In genomic region chr14:102934878-102935277, GRCm38 (mm10) we compare ENCODE assay signal across 30 mouse cellular contexts. TPM values are rescaled to one million over a fixed set of nuclear protein-coding genes. Genes with fewer than 3 reads are reported as not detected.
DNase-seq lines count a peak whose midpoint lies in the region; ATAC-seq and TF ChIP-seq lines count a peak whose summit lies in the region.
"Had no signal": no experiment of that assay in that cellular context is flagged by ENCODE, and none has a peak within 500 bp of the region (broad histone marks: within the 10 kb centered on the region; RNA-seq: fewer than 3 reads in every experiment).

No protein-coding gene starts in this region.

- no peak overlapping the region for H3K4me3 ChIP-seq in intestine, embryonic 14.5 days (ENCODE audit: low read depth, low read length)
- H3K4me3 ChIP-seq in intestine, postnatal 0 days (ENCODE audit: low read depth, low read length) = no peak overlapping the region
- H3K4me3 ChIP-seq: gastrocnemius, adult 2 months; hindbrain, embryonic 12.5 days; limb, embryonic 12.5 days; liver, embryonic 12.5 days had no signal

- intact Hi-C loops in left cerebral cortex, postnatal 25 days (cut with DNase I) = no loop called here

- H3K36me3 ChIP-seq in intestine, embryonic 14.5 days (ENCODE audit: control insufficient read depth, insufficient read depth, low read length) = no peaks in the 10 kb centered on the region
- H3K36me3 ChIP-seq in intestine, postnatal 0 days (ENCODE audit: control insufficient read depth, insufficient read depth) = no peaks in the 10 kb centered on the region
- H3K36me3 ChIP-seq: hindbrain, embryonic 12.5 days; limb, embryonic 12.5 days; liver, embryonic 12.5 days had no signal

- no peaks in the 10 kb centered on the region for H3K9me3 ChIP-seq in intestine, embryonic 14.5 days (ENCODE audit: control insufficient read depth, low read length)
- no peaks in the 10 kb centered on the region for H3K9me3 ChIP-seq in intestine, postnatal 0 days (ENCODE audit: control insufficient read depth)
- H3K9me3 ChIP-seq: hindbrain, embryonic 12.5 days; limb, embryonic 12.5 days; liver, embryonic 12.5 days had no signal

- H3K4me2 ChIP-seq in intestine, embryonic 14.5 days (ENCODE audit: low read length) = no peak overlapping the region
- H3K4me2 ChIP-seq in intestine, postnatal 0 days (replicated peaks; ENCODE audit: low read depth) = no peak overlapping the region
- H3K4me2 ChIP-seq: heart, embryonic 11.5 days; hindbrain, embryonic 12.5 days; limb, embryonic 12.5 days; liver, embryonic 12.5 days; midbrain, embryonic 11.5 days had no signal

- TF ChIP-seq CTCF in intestine, postnatal 0 days (IDR thresholded peaks at IDR 0.05; ENCODE audit: low read depth) = no peak

- 73% methylated on average over 2 of the region's 2 CpGs for WGBS in intestine, embryonic 14.5 days
- 79% methylated on average over 2 of the region's 2 CpGs for WGBS in intestine, postnatal 0 days

- no peak overlapping the region for H3K9ac ChIP-seq in intestine, embryonic 14.5 days (ENCODE audit: low read length)
- no peak overlapping the region for H3K9ac ChIP-seq in intestine, postnatal 0 days (ENCODE audit: low read depth, low read length)
- H3K9ac ChIP-seq: hindbrain, embryonic 12.5 days; limb, embryonic 12.5 days; liver, embryonic 12.5 days; liver, postnatal 0 days had no signal

- H3K27me3 ChIP-seq in intestine, embryonic 14.5 days (replicated peaks; ENCODE audit: control insufficient read depth, insufficient read depth, low read length) = no peaks in the 10 kb centered on the region
- no peaks in the 10 kb centered on the region for H3K27me3 ChIP-seq in intestine, postnatal 0 days (replicated peaks; ENCODE audit: control insufficient read depth, insufficient read depth, low read length)
- H3K27me3 ChIP-seq: hindbrain, embryonic 12.5 days; limb, embryonic 12.5 days; liver, embryonic 12.5 days had no signal

- no peaks in the 10 kb centered on the region for H3K4me1 ChIP-seq in intestine, embryonic 14.5 days (replicated peaks; ENCODE audit: control insufficient read depth, insufficient read depth, low read length)
- no peaks in the 10 kb centered on the region for H3K4me1 ChIP-seq in intestine, postnatal 0 days (replicated peaks; ENCODE audit: control insufficient read depth, insufficient read depth, low read length)
- H3K4me1 ChIP-seq: hindbrain, embryonic 12.5 days; limb, embryonic 12.5 days; liver, embryonic 12.5 days had no signal

- H3K27ac ChIP-seq in intestine, embryonic 14.5 days (ENCODE audit: low read depth) = no peak overlapping the region
- no peak overlapping the region for H3K27ac ChIP-seq in intestine, postnatal 0 days (ENCODE audit: low read depth, low read length)
- H3K27ac ChIP-seq: gastrocnemius, adult 2 months; hindbrain, embryonic 12.5 days; hindbrain, postnatal 0 days; limb, embryonic 12.5 days; liver, embryonic 12.5 days had no signal

- ATAC-seq in intestine, embryonic 14.5 days (replicated peaks; ENCODE audit: low FRiP score, low TSS enrichment, low read depth) = no peak
- no peak for ATAC-seq in intestine, postnatal 0 days
- ATAC-seq: forebrain, embryonic 14.5 days; hindbrain, postnatal 0 days; intestine, embryonic 16.5 days; liver, embryonic 12.5 days; liver, postnatal 0 days; midbrain, embryonic 16.5 days had no signal

- DNase-seq in intestine, embryonic 14.5 days (ENCODE audit: low spot score) = peak; percentile 6
- DNase-seq in right cerebral cortex, adult 18-20 months = peak; percentile 43
- no peak for DNase-seq in right cerebral cortex, postnatal 10 days (ENCODE audit: low spot score in 2 of 2)
- peak; percentile 13 to 80 for DNase-seq in left cerebral cortex, postnatal 25 days (ENCODE audit: low spot score in 2 of 2)
- DNase-seq in ovary, postnatal 14 days (ENCODE audit: low spot score) = no peak
- DNase-seq: adrenal gland, postnatal 10 days; B cell, adult 2 months; cerebellum, adult 11 months; cerebellum, adult 9-10 months; cerebellum, postnatal 36 days; gastrocnemius, adult 2 months; gastrocnemius, postnatal 36 days; heart, adult 18-20 months; heart, postnatal 36 days; kidney, adult 9 months; kidney, postnatal 10 days; layer of hippocampus, postnatal 36 days; liver, postnatal 0 days; lung, postnatal 36 days; thymus, postnatal 4 days had no signal

RNA-seq across cellular contexts. Expression of gene Kctd12, which starts 47.6 kb away (rescaled TPM):
- polyA plus RNA-seq in intestine, embryonic 14.5 days (2014; fragmentation: Nextera tagmentation; extraction: Ambion mirVana) = 20.3 and 22.5 TPM in 2 replicates
- polyA plus RNA-seq in intestine, postnatal 0 days (2015; fragmentation: Nextera tagmentation; extraction: Ambion mirVana) = 6.4 and 7.0 TPM in 2 replicates
- total RNA-seq in left cerebral cortex, postnatal 25 days (2021) = 10 to 100 TPM; 50.2 to 54.0 TPM

Comparison
In these comparisons a context has a peak if more than half of its experiments do, and no peak if none do; other contexts are left out.
1. DNase-seq: peak in intestine, embryonic 14.5 days (single experiment), right cerebral cortex, adult 18-20 months (single experiment) and left cerebral cortex, postnatal 25 days (2 of 2); none in right cerebral cortex, postnatal 10 days (0 of 2) and ovary, postnatal 14 days (single experiment).